Mouse (Mus musculus) lung, postnatal 0 days (tissue): ENCODE results near the gene Hsd11b2. TPM values are rescaled to one million over a fixed set of nuclear protein-coding genes. Genes with fewer than 3 reads are reported as not detected.

Experiments
- ATAC-seq: fragments of 200-750 bp; cut with Nextera tagmentation; 2 replicates; pipeline ENCODE4 v1.8.0; 2017; ENCODE audit warnings: moderate library complexity
- DNase-seq: peaks from one replicate; pipeline ENCODE4 v3.0.0-alpha.2; 2016; ENCODE audit warnings: low spot score
- H3K27ac ChIP-seq: fragments of 300-500 bp; sonication (generic); 2 replicates; pipeline ENCODE4 v1.5.1; 2014; ENCODE audit warnings: antibody characterized with exemption, mild to moderate bottlenecking, low read length, mixed read lengths
- H3K27me3 ChIP-seq: fragments of 300-500 bp; sonication (generic); replicated peaks from 2 replicates; pipeline ENCODE4 v1.6.1; 2014; ENCODE audit warnings: low read length, mixed read lengths; ENCODE audit not compliant: insufficient read depth
- H3K36me3 ChIP-seq: fragments of 300-500 bp; sonication (generic); 2 replicates; pipeline ENCODE4 v1.6.1; 2014; ENCODE audit warnings: low read length, mixed read lengths; ENCODE audit not compliant: insufficient read depth
- H3K4me1 ChIP-seq: fragments of 300-500 bp; sonication (generic); 2 replicates; pipeline ENCODE4 v1.6.1; 2014; ENCODE audit warnings: antibody characterized with exemption, low read depth, low read length, mixed read lengths; ENCODE audit not compliant: insufficient read depth
- H3K4me2 ChIP-seq: fragments of 300-500 bp; sonication (generic); replicated peaks from 2 replicates; pipeline ENCODE4 v1.6.1; 2014; ENCODE audit warnings: low read depth, mild to moderate bottlenecking, low read length, moderate library complexity, mixed read lengths
- H3K4me3 ChIP-seq: fragments of 300-500 bp; sonication (generic); 2 replicates; pipeline ENCODE4 v1.5.1; 2014; ENCODE audit warnings: low read depth, low read length
- H3K9ac ChIP-seq: fragments of 300-500 bp; sonication (generic); replicated peaks from 2 replicates; pipeline ENCODE4 v1.6.1; 2014; ENCODE audit warnings: low read depth, mild to moderate bottlenecking
- H3K9me3 ChIP-seq: fragments of 300-500 bp; sonication (generic); 2 replicates; pipeline ENCODE4 v1.6.1; 2016; ENCODE audit warnings: low read length, mixed read lengths
- CTCF ChIP-seq: IDR thresholded peaks from 2 replicates; pipeline ENCODE4 v1.5.1; 2016; ENCODE audit warnings: antibody characterized with exemption, mild to moderate bottlenecking
- EP300 ChIP-seq: IDR thresholded peaks from 2 replicates; pipeline ENCODE4 v1.6.1; 2016; ENCODE audit warnings: antibody characterized with exemption, mild to moderate bottlenecking, control low read depth
- WGBS: fragments of 180-500 bp; shearing (Covaris S2); extraction: QIAGEN DNeasy Blood & Tissue Kit; methylation state at CpG from one replicate; pipeline ENCODE4 v1.1.7; 2014; 5-methylcytosine and 5-hydroxymethylcytosine counted together
- polyA plus RNA-seq: library from polyadenylated mRNA; unstranded; fragments of >200 nt; fragmentation: Nextera tagmentation; extraction: Ambion mirVana; gene quantifications from 2 replicates; pipeline ENCODE4 v1.2.1, GENCODE M21; 2015

Gene Hsd11b2
- polyA plus RNA-seq, 1 experiment from 2014 or later, result 1.8 TPM

DNA sequence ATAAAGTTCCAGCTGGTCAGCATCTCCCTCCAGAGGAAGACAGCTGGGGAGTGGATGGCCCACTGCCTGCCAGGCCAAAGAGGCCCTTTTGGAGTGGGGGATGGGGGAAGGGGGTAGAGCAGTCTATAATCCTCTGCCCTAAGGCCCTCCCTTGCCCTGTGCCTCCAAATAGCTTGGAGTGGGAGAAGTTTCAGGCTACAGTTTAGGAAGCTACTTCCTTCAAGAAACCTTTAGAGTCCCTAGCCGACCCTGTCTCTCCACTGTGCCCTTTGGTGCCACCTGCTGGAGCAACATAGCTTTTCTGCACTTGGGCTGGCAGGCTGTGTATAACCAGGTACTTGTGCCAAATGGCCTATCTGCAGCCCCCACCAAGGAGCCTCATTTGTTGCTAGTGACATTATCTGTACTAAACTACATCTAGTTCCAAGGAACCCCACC lies 15.4 kb downstream of the Hsd11b2 start:
- WGBS, result 8% methylated on average over 1 of the region's 1 CpGs
- ATAC-seq (peak; percentile 81), DNase-seq (peak; percentile 86)
- H3K27me3 ChIP-seq, result no peaks in the 10 kb centered on the region
- peak overlapping the region; percentile 70 for H3K27ac ChIP-seq
- H3K9me3 ChIP-seq, result no peaks in the 10 kb centered on the region
- H3K4me1 ChIP-seq, result peaks cover 18% of the 10 kb centered on the region; the same call in 1 of the 2 replicates
- peaks cover 30% of the 10 kb centered on the region; the same call in 1 of the 2 replicates for H3K36me3 ChIP-seq
- H3K4me2 ChIP-seq, result no peak overlapping the region
- TF ChIP-seq CTCF (peak; percentile 87), EP300 (no peak)
- no peak overlapping the region for H3K4me3 ChIP-seq
- H3K9ac ChIP-seq, result no peak overlapping the region

DNA sequence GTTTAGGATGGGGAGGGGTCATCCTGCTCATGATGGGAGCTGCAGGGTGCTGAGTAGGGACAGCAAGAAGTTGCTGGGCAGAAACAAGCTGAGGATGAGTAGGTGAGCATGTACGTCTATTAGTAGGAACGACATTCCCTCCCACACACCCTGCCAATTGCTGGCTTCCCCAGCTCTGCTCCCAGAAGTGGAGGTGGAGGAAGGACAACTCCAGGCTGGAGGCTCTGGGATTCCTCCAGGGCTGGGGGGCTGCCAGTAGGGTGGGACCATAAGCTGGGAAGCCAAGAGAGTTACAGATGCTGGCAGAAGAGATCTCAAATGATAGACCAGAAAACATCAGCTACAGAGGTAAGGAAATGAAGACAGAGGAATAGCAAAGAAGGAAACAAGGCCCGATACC lies 18.0 kb downstream of the Hsd11b2 start:
- H3K4me1 ChIP-seq, result peaks cover 18% of the 10 kb centered on the region; the same call in 1 of the 2 replicates
- WGBS, result 86% methylated on average over 3 of the region's 3 CpGs
- no peak overlapping the region for H3K9ac ChIP-seq
- H3K9me3 ChIP-seq, result no peaks in the 10 kb centered on the region
- TF ChIP-seq EP300, result no peak
- no peak for TF ChIP-seq CTCF
- H3K27me3 ChIP-seq, result no peaks in the 10 kb centered on the region
- ATAC-seq, result no peak
- no peak overlapping the region for H3K4me2 ChIP-seq
- H3K4me3 ChIP-seq, result no peak overlapping the region
- peaks cover 20% of the 10 kb centered on the region; the same call in 1 of the 2 replicates for H3K36me3 ChIP-seq
- no peak overlapping the region for H3K27ac ChIP-seq
- no peak for DNase-seq

GRCm38 (mm10) chr8:105537011-105537677 lies 18.6 kb downstream of the Hsd11b2 start:
- no peak overlapping the region for H3K27ac ChIP-seq
- H3K4me3 ChIP-seq, result no peak overlapping the region
- no peaks in the 10 kb centered on the region for H3K27me3 ChIP-seq
- H3K4me2 ChIP-seq, result no peak overlapping the region
- H3K9me3 ChIP-seq, result no peaks in the 10 kb centered on the region
- no peak for TF ChIP-seq EP300
- no peak for TF ChIP-seq CTCF
- H3K36me3 ChIP-seq, result peaks cover 20% of the 10 kb centered on the region; the same call in 1 of the 2 replicates
- peaks cover 16% of the 10 kb centered on the region; the same call in 1 of the 2 replicates for H3K4me1 ChIP-seq
- 79% methylated on average over 6 of the region's 6 CpGs for WGBS
- no peak overlapping the region for H3K9ac ChIP-seq
- ATAC-seq (no peak), DNase-seq (no peak)

DNA sequence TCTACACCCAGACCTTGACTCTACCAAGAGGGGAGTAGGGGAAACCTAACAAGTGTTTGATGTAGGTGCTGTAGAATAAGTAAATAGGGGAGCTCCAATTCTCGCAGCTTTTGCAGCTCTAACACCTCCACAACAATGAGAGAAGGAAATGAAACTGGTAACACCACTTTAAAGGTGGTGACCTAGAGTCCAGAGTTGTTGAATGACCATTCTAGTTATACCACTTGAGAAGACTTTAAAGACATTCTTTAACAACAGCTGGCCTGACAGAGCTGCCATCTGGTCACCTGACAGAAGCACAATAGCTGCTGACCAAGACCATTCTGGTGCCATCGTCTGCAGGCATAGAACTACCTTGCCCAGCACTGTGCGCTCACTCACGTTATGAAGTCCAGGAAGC lies 20.4 kb downstream of the Hsd11b2 start:
- Histone ChIP-seq H3K4me2 (no peak overlapping the region), H3K9me3 (no peaks in the 10 kb centered on the region), H3K27me3 (no peaks in the 10 kb centered on the region), H3K4me3 (no peak overlapping the region), H3K36me3 (peaks cover 20% of the 10 kb centered on the region; the same call in 1 of the 2 replicates), H3K27ac (no peak overlapping the region), H3K4me1 (peaks cover 4% of the 10 kb centered on the region; the same call in 1 of the 2 replicates), H3K9ac (no peak overlapping the region)
- 79% methylated on average over 4 of the region's 4 CpGs for WGBS
- peak; percentile 55 for DNase-seq
- TF ChIP-seq CTCF (no peak), EP300 (no peak)
- ATAC-seq, result peak; percentile 55

- no peak for TF ChIP-seq EP300
- no peak for TF ChIP-seq CTCF
- no peak overlapping the region for H3K4me2 ChIP-seq
- ATAC-seq (no peak), DNase-seq (no peak)
- WGBS, result 88% methylated on average over 3 of the region's 3 CpGs
- H3K9me3 ChIP-seq, result no peaks in the 10 kb centered on the region
- H3K27ac ChIP-seq, result no peak overlapping the region
- peaks cover 16% of the 10 kb centered on the region for H3K4me1 ChIP-seq
- no peak overlapping the region for H3K9ac ChIP-seq
- H3K27me3 ChIP-seq, result no peaks in the 10 kb centered on the region
- no peak overlapping the region for H3K4me3 ChIP-seq
- H3K36me3 ChIP-seq, result peaks cover 16% of the 10 kb centered on the region; the same call in 1 of the 2 replicates
These were observed 23.6 kb downstream of the Hsd11b2 start for GRCm38 (mm10) chr8:105542032-105542656.

DNA sequence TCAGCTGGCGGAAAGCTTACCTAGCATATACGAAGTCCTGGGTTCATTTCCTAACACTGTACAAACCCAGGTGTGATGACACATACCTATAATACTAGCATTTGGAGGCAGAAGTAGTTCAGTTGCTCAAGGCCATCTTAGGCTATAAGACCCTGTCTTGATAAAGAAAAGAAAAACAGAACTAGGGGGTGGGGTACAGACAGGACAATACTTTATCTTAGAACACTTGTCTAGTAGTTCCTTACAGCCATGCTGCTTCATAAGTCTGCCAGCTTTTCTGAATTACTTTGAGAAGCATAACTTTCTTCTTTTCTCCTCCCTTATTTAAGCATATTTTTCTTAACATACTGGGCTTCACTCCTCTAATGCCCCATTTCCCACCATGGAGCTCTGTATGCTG lies 24.3 kb downstream of the Hsd11b2 start:
- Histone ChIP-seq H3K27me3 (no peaks in the 10 kb centered on the region), H3K27ac (no peak overlapping the region), H3K36me3 (peaks cover 11% of the 10 kb centered on the region; the same call in 1 of the 2 replicates), H3K9me3 (no peaks in the 10 kb centered on the region), H3K4me3 (no peak overlapping the region), H3K4me2 (no peak overlapping the region), H3K9ac (no peak overlapping the region), H3K4me1 (peaks cover 18% of the 10 kb centered on the region)
- TF ChIP-seq EP300 (no peak), CTCF (no peak)
- WGBS, result 90% methylated on average over 2 of the region's 2 CpGs
- ATAC-seq (no peak), DNase-seq (no peak)
